Mouse (Mus musculus) lung, postnatal 0 days (tissue): Measurements from ENCODE around the gene Zranb1.

Source experiments
- CTCF ChIP-seq: IDR thresholded peaks from 2 replicates; pipeline ENCODE4 v1.5.1; 2016; ENCODE audit warnings: antibody characterized with exemption, mild to moderate bottlenecking
- EP300 ChIP-seq: IDR thresholded peaks from 2 replicates; pipeline ENCODE4 v1.6.1; 2016; ENCODE audit warnings: antibody characterized with exemption, mild to moderate bottlenecking, control low read depth

GRCm38 (mm10) chr7:132921971-132922370 is 9.0 kb upstream of the Zranb1 start:
- TF ChIP-seq EP300 (no peak), CTCF (no peak)
